Mouse (Mus musculus) limb, embryonic 12.5 days (tissue): Measurements from ENCODE around the gene Ccdc150. TPM values are rescaled to one million over a fixed set of nuclear protein-coding genes. Genes with fewer than 3 reads are reported as not detected.

Experiments
- ATAC-seq: fragments of 200-750 bp; cut with Nextera tagmentation; 2 replicates; pipeline ENCODE4 v1.8.0; 2017; ENCODE audit warnings: low read depth, moderate TSS enrichment; ENCODE audit not compliant: insufficient number of reproducible peaks, insufficient read depth, low FRiP score, low TSS enrichment
- H3K27ac ChIP-seq: fragments of 300-500 bp; sonication (generic); 2 replicates; pipeline ENCODE4 v1.5.1; 2016; ENCODE audit warnings: mild to moderate bottlenecking, moderate library complexity
- H3K27me3 ChIP-seq: fragments of 300-500 bp; sonication (generic); 2 replicates; pipeline ENCODE4 v1.6.1; 2016; ENCODE audit warnings: mild to moderate bottlenecking, moderate library complexity
- H3K36me3 ChIP-seq: fragments of 300-500 bp; sonication (generic); 2 replicates; pipeline ENCODE4 v1.6.1; 2016; ENCODE audit warnings: mild to moderate bottlenecking, moderate library complexity
- H3K4me1 ChIP-seq: fragments of 300-500 bp; sonication (generic); replicated peaks from 2 replicates; pipeline ENCODE4 v1.6.1; 2016
- H3K4me2 ChIP-seq: fragments of 300-500 bp; sonication (generic); 2 replicates; pipeline ENCODE4 v1.6.1; 2016; ENCODE audit warnings: mild to moderate bottlenecking, moderate library complexity
- H3K4me3 ChIP-seq: fragments of 300-500 bp; sonication (generic); replicated peaks from 2 replicates; pipeline ENCODE4 v1.5.1; 2016; ENCODE audit warnings: mild to moderate bottlenecking
- H3K9ac ChIP-seq: fragments of 300-500 bp; sonication (generic); replicated peaks from 2 replicates; pipeline ENCODE4 v1.6.1; 2016; ENCODE audit warnings: mild to moderate bottlenecking, moderate library complexity
- H3K9me3 ChIP-seq: fragments of 300-500 bp; sonication (generic); 2 replicates; pipeline ENCODE4 v1.6.1; 2016; ENCODE audit warnings: mild to moderate bottlenecking, moderate library complexity
- WGBS: fragments of 180-500 bp; shearing (Covaris S2); methylation state at CpG from one replicate; pipeline ENCODE4 v1.1.7; 2016; 5-methylcytosine and 5-hydroxymethylcytosine counted together
- polyA plus RNA-seq: library from polyadenylated mRNA; unstranded; fragments of >200 nt; fragmentation: Nextera tagmentation; extraction: Ambion mirVana; gene quantifications from 2 replicates; pipeline ENCODE4 v1.2.1, GENCODE M21; 2016

Gene Ccdc150
- polyA plus RNA-seq, 1 experiment from 2014 or later = 0.71 TPM

GRCm38 (mm10) chr1:54355485-54355884, 105.0 kb downstream of the Ccdc150 start:
- Histone ChIP-seq H3K9me3 (no peaks in the 10 kb centered on the region), H3K4me2 (no peak overlapping the region), H3K4me3 (no peak overlapping the region), H3K36me3 (no peaks in the 10 kb centered on the region), H3K9ac (no peak overlapping the region), H3K27me3 (no peaks in the 10 kb centered on the region), H3K27ac (no peak overlapping the region), H3K4me1 (no peaks in the 10 kb centered on the region)
- no peak for ATAC-seq
- WGBS = 82% methylated on average over 5 of the region's 5 CpGs

DNA sequence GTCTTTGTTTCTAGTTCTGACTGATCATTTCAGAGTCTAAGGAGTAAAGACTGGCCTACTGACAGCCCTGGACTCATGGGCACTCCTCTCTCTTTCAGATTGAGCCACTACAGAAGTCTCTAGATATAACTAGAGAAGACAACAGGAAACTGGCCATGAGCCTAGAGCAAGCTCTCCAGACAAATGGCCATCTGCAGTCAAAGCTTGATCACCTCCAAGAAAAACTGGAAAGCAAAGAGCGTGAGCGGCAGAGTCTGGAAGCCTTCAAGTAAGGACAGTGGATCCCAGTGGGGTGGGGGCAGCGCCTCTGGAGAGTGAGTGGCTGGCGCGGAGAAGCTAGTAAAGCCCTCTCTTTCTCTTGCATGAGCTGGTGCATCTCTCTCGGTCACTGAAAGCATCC, 106.1 kb downstream of the Ccdc150 start:
- Histone ChIP-seq H3K9ac (no peak overlapping the region), H3K27me3 (no peaks in the 10 kb centered on the region), H3K4me3 (no peak overlapping the region), H3K9me3 (no peaks in the 10 kb centered on the region), H3K4me1 (no peaks in the 10 kb centered on the region), H3K36me3 (no peaks in the 10 kb centered on the region), H3K27ac (no peak overlapping the region), H3K4me2 (no peak overlapping the region)
- no peak for ATAC-seq
- 78% methylated on average over 6 of the region's 6 CpGs for WGBS

DNA sequence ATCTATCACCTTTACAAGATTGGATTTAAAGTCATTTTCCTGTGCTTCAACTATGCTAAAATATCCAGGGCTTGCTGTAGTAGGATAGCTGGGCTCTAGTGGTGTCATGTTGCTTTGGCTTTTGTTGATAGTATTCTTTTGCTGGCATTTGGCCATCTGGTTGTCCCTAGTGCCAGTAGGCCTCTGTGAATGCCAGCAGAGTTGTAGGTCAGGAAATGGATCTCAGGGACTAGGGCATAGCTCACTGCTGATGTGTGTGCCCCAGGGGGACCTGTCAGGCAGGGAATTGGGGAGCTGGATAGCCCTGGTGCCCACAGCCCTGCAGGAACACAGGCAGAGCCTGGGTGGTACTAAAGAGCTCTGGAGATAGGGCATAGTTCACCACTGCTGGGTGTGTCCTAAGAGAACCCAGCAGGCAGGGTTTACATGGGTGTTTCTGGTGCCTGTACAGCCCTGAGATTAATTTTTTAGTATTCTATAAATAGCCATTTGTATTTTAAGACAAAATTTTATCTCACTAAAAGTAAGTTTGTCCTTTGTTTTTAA, 127.1 kb downstream of the Ccdc150 start:
- Histone ChIP-seq H3K4me1 (0 out of 2 replicates have a peak, but pooled peaks cover 3% of the 10 kb centered on the region), H3K27ac (no peak overlapping the region), H3K9me3 (no peaks in the 10 kb centered on the region), H3K27me3 (no peaks in the 10 kb centered on the region), H3K4me3 (no peak overlapping the region), H3K9ac (no peak overlapping the region), H3K36me3 (no peaks in the 10 kb centered on the region), H3K4me2 (no peak overlapping the region)
- no peak for ATAC-seq

GRCm38 (mm10) chr1:54380978-54381914, 130.8 kb downstream of the Ccdc150 start:
- H3K9me3 ChIP-seq = no peaks in the 10 kb centered on the region
- no peak overlapping the region for H3K4me3 ChIP-seq
- no peaks in the 10 kb centered on the region for H3K36me3 ChIP-seq
- WGBS = 87% methylated on average over 9 of the region's 9 CpGs
- H3K4me1 ChIP-seq = 0 out of 2 replicates have a peak, but pooled peaks cover 3% of the 10 kb centered on the region
- H3K4me2 ChIP-seq = no peak overlapping the region
- H3K27me3 ChIP-seq = no peaks in the 10 kb centered on the region
- no peak overlapping the region for H3K9ac ChIP-seq
- H3K27ac ChIP-seq = no peak overlapping the region
- ATAC-seq = peak; percentile 52; the same call in 1 of the 2 replicates

DNA sequence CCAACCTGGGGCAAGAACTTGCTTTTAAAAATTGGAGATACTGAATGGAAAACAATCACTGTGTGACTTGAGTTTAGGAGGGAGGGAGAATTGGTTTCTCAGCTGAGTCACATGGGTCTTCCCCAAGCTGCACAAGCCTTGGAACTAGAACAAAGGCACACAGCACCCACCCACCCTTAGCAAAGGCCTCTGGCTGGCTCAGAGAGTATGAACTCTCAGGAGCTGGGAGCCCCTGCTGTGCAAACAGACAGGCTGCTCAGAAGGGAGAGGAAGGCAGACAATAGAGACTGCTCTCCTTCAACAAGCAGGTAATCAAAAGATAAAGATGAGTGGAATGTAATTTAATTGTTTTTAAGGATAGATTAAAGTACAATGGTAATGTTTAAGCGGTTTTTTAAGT, 133.7 kb downstream of the Ccdc150 start:
- Histone ChIP-seq H3K4me1 (no peaks in the 10 kb centered on the region), H3K4me2 (no peak overlapping the region), H3K4me3 (no peak overlapping the region), H3K27me3 (no peaks in the 10 kb centered on the region), H3K36me3 (no peaks in the 10 kb centered on the region; the same call in 1 of the 2 replicates), H3K9ac (no peak overlapping the region), H3K9me3 (no peaks in the 10 kb centered on the region), H3K27ac (no peak overlapping the region)
- ATAC-seq = no peak
- WGBS = 49% methylated on average over 1 of the region's 1 CpGs

- Histone ChIP-seq H3K27ac (no peak overlapping the region), H3K4me3 (no peak overlapping the region), H3K27me3 (no peaks in the 10 kb centered on the region), H3K36me3 (peaks cover 73% of the 10 kb centered on the region), H3K9ac (no peak overlapping the region), H3K4me2 (no peak overlapping the region), H3K4me1 (no peaks in the 10 kb centered on the region), H3K9me3 (no peaks in the 10 kb centered on the region)
- no peak for ATAC-seq
Observed at GRCm38 (mm10) chr1:54402736-54403135, 152.3 kb downstream of the Ccdc150 start.

Other genes with a start within 250 kb of the Ccdc150 start
- 3.3 TPM in 2 replicates for gene Hecw2, start 55.5 kb upstream of the Ccdc150 start, polyA plus RNA-seq
- 34.4 and 35.8 TPM in 2 replicates for gene Gtf3c3, start 188.3 kb downstream of the Ccdc150 start, polyA plus RNA-seq